Mouse (Mus musculus) E14TG2a.4 (cell line): ENCODE measurements at regions not wholly inside any gene's neighbourhood (a gene's known extent, or its start where the extent isn't known, plus 50 kb on each side); places are given as distances from the start of the nearest gene placed in this dataset.

Source experiments
- CTCF ChIP-seq: conservative IDR thresholded peaks from 2 replicates; pipeline ENCODE4 v1.5.1; 2014; ENCODE audit warnings: low read length
- NANOG ChIP-seq: IDR thresholded peaks from 2 replicates; pipeline ENCODE4 v1.6.1; 2014; ENCODE audit warnings: borderline replicate concordance, low read length, mixed read lengths
- POU5F1 ChIP-seq: IDR thresholded peaks from 2 replicates; pipeline ENCODE4 v1.6.1; 2014; ENCODE audit warnings: low read length, borderline replicate concordance

DNA sequence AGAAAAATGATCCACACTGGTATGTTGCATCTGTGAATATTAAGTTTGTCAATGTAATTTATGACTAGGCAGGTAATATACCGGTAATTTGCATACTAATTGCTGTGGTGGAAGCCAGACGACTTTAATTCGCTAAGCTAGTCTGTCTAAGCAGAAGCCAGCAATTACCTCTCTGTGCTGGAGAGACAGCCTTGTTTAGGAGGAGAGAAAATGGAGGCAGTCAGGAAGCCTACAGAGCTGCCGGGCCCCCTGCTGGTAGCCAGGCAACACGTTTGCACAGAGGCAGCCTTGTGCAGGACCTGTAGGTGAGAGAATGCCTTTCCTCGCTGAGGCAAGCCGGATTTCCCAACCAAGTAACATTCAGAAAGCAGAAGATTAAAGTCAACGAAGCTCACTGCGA is 91.4 kb upstream of the Zfp366 start:
- TF ChIP-seq CTCF = peak; percentile 42
- no peak for TF ChIP-seq NANOG
- TF ChIP-seq POU5F1 = no peak
